ENCODE assay signal across 27 mouse cellular contexts in the genomic region with DNA sequence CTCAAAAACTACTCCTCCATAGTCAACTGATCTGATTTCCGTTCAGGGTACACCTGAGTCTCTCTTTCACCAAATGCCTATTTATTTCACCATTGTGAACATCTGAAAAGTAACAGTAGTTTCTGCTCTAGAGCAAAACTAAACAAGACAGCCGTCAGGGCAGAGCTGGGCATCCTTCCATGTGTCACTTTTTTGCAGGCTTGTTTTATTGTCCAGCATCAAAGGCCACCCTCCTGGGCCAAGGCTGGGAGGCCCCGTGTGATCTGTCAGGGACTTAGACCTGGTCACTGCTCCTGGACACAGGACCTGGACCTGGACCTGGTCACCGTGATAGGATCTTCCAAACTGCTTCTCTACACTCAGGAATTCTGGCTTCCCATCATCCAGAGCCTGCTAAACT. TPM values are rescaled to one million over a fixed set of nuclear protein-coding genes. Genes with fewer than 3 reads are reported as not detected.
DNase-seq lines count a peak whose midpoint lies in the region; ATAC-seq lines count a peak whose summit lies in the region.
"Had no signal": no experiment of that assay in that cellular context is flagged by ENCODE, and none has a peak within 500 bp of the region (broad histone marks: within the 10 kb centered on the region; RNA-seq: fewer than 3 reads in every experiment).

No protein-coding gene starts in this region.

- H3K36me3 ChIP-seq in forebrain, embryonic 10.5 days (replicated peaks): peaks cover 67% of the 10 kb centered on the region
- no peaks in the 10 kb centered on the region for H3K36me3 ChIP-seq in forebrain, embryonic 16.5 days (ENCODE audit: control insufficient read depth, insufficient read depth)
- H3K36me3 ChIP-seq in midbrain, embryonic 12.5 days: peaks cover 51% of the 10 kb centered on the region
- peaks cover 5% of the 10 kb centered on the region; the same call in 1 of the 2 replicates for H3K36me3 ChIP-seq in midbrain, embryonic 14.5 days (ENCODE audit: control insufficient read depth, insufficient read depth, low read length)
- H3K36me3 ChIP-seq: embryonic facial prominence, embryonic 13.5 days; G1E; heart, embryonic 10.5 days; heart, embryonic 13.5 days; hindbrain, embryonic 15.5 days had no signal

- no peak overlapping the region for H3K4me3 ChIP-seq in forebrain, embryonic 10.5 days
- H3K4me3 ChIP-seq in forebrain, embryonic 16.5 days (replicated peaks; ENCODE audit: low read length): no peak overlapping the region
- H3K4me3 ChIP-seq in midbrain, embryonic 12.5 days: no peak overlapping the region
- H3K4me3 ChIP-seq in midbrain, embryonic 14.5 days (replicated peaks; ENCODE audit: low read depth, low read length): no peak overlapping the region
- H3K4me3 ChIP-seq: embryonic facial prominence, embryonic 10.5 days; embryonic facial prominence, embryonic 13.5 days; erythroblast, embryonic 14.5 days; heart, adult 2 months; heart, embryonic 10.5 days; heart, embryonic 13.5 days; hindbrain, embryonic 12.5 days; hindbrain, embryonic 15.5 days had no signal

- peaks cover 68% of the 10 kb centered on the region for H3K27me3 ChIP-seq in forebrain, embryonic 10.5 days (ENCODE audit: poor library complexity, severe bottlenecking)
- H3K27me3 ChIP-seq in forebrain, embryonic 16.5 days (replicated peaks; ENCODE audit: control insufficient read depth, insufficient read depth, low read length): no peaks in the 10 kb centered on the region
- no peaks in the 10 kb centered on the region for H3K27me3 ChIP-seq in midbrain, embryonic 12.5 days
- H3K27me3 ChIP-seq in midbrain, embryonic 14.5 days (ENCODE audit: control insufficient read depth, insufficient read depth, low read length): no peaks in the 10 kb centered on the region
- H3K27me3 ChIP-seq: CH12.LX; embryonic facial prominence, embryonic 13.5 days; hindbrain, embryonic 12.5 days; hindbrain, embryonic 15.5 days; Patski had no signal

- peak; percentile 19 for DNase-seq in adrenal gland, adult 8-10 months
- DNase-seq in adrenal gland, postnatal 10 days: no peak
- DNase-seq in forebrain, embryonic 10.5 days (ENCODE audit: extremely low spot score, low spot score): no peak
- DNase-seq in heart, adult 11 months: peak; percentile 59
- no peak for DNase-seq in heart, postnatal 14 days
- no peak for DNase-seq in midbrain, embryonic 14.5 days
- DNase-seq: B cell, adult 2 months; cerebellum, adult 11-12 months; cerebellum, adult 8-10 months; cerebellum, postnatal 10 days; cerebellum, postnatal 36 days; gastrocnemius, postnatal 25 days; heart, adult 2 months; kidney, adult 2 months had no signal

- intact Hi-C loops in heart, postnatal 14 days (cut with DNase I): no loop called here

- no peak for ATAC-seq in forebrain, embryonic 16.5 days
- no peak for ATAC-seq in midbrain, embryonic 12.5 days (ENCODE audit: low FRiP score, low read depth)
- no peak for ATAC-seq in midbrain, embryonic 14.5 days (ENCODE audit: low FRiP score, low TSS enrichment)
- ATAC-seq: intestine, postnatal 0 days had no signal

- H3K9ac ChIP-seq in forebrain, embryonic 16.5 days (replicated peaks; ENCODE audit: low read depth, low read length): no peak overlapping the region
- no peak overlapping the region for H3K9ac ChIP-seq in midbrain, embryonic 12.5 days (replicated peaks)
- no peak overlapping the region for H3K9ac ChIP-seq in midbrain, embryonic 14.5 days (replicated peaks; ENCODE audit: low read length)
- H3K9ac ChIP-seq: embryonic facial prominence, embryonic 13.5 days; heart, embryonic 13.5 days; hindbrain, embryonic 12.5 days had no signal

- 71% methylated on average over 4 of the region's 4 CpGs for WGBS in forebrain, embryonic 10.5 days
- WGBS in forebrain, embryonic 16.5 days: 50% methylated on average over 4 of the region's 4 CpGs
- 77% methylated on average over 4 of the region's 4 CpGs for WGBS in midbrain, embryonic 12.5 days
- 71% methylated on average over 4 of the region's 4 CpGs for WGBS in midbrain, embryonic 14.5 days

- peak overlapping the region; percentile 48; the same call in 1 of the 2 replicates for H3K27ac ChIP-seq in forebrain, embryonic 10.5 days
- H3K27ac ChIP-seq in forebrain, embryonic 16.5 days (ENCODE audit: low read length): no peak overlapping the region
- peak overlapping the region; percentile 50; the same call in 1 of the 2 replicates for H3K27ac ChIP-seq in midbrain, embryonic 12.5 days (replicated peaks)
- H3K27ac ChIP-seq in midbrain, embryonic 14.5 days (replicated peaks; ENCODE audit: low read depth, low read length): no peak overlapping the region
- H3K27ac ChIP-seq: embryonic facial prominence, embryonic 13.5 days; heart, adult 2 months; heart, embryonic 10.5 days; heart, embryonic 13.5 days; hindbrain, embryonic 12.5 days; hindbrain, embryonic 15.5 days had no signal

- no peak overlapping the region for H3K4me2 ChIP-seq in forebrain, embryonic 16.5 days (ENCODE audit: low read length)
- H3K4me2 ChIP-seq in midbrain, embryonic 12.5 days (replicated peaks): no peak overlapping the region
- H3K4me2 ChIP-seq in midbrain, embryonic 14.5 days (ENCODE audit: low read length): no peak overlapping the region
- H3K4me2 ChIP-seq: embryonic facial prominence, embryonic 13.5 days; heart, embryonic 13.5 days had no signal

- H3K4me1 ChIP-seq in forebrain, embryonic 10.5 days: peaks cover 28% of the 10 kb centered on the region
- peaks cover 10% of the 10 kb centered on the region for H3K4me1 ChIP-seq in forebrain, embryonic 16.5 days (replicated peaks; ENCODE audit: control insufficient read depth, insufficient read depth, low read length)
- H3K4me1 ChIP-seq in midbrain, embryonic 12.5 days: peaks cover 15% of the 10 kb centered on the region
- peaks cover 7% of the 10 kb centered on the region; the same call in 1 of the 2 replicates for H3K4me1 ChIP-seq in midbrain, embryonic 14.5 days (ENCODE audit: control insufficient read depth, insufficient read depth, low read length)
- H3K4me1 ChIP-seq: heart, embryonic 10.5 days; heart, embryonic 13.5 days had no signal

- no peaks in the 10 kb centered on the region for H3K9me3 ChIP-seq in forebrain, embryonic 10.5 days
- no peaks in the 10 kb centered on the region for H3K9me3 ChIP-seq in forebrain, embryonic 16.5 days (ENCODE audit: control insufficient read depth, low read length)
- H3K9me3 ChIP-seq in midbrain, embryonic 12.5 days: no peaks in the 10 kb centered on the region
- H3K9me3 ChIP-seq in midbrain, embryonic 14.5 days (ENCODE audit: control insufficient read depth, low read length): no peaks in the 10 kb centered on the region
- H3K9me3 ChIP-seq: embryonic facial prominence, embryonic 10.5 days; embryonic facial prominence, embryonic 13.5 days; G1E; heart, embryonic 10.5 days; heart, embryonic 13.5 days; hindbrain, embryonic 12.5 days; hindbrain, embryonic 15.5 days had no signal

RNA-seq across cellular contexts. Expression of a gene that starts 45.5 kb away (rescaled TPM):
- total RNA-seq in adrenal gland, adult 8-10 months (2022): 10 to 100 TPM; 28.9 to 43.8 (median 33.8) TPM
- 10 to 100 TPM; 26.6 to 31.8 TPM for total RNA-seq in adrenal gland, postnatal 10 days (2021)
- polyA plus RNA-seq in forebrain, embryonic 10.5 days (2016; fragmentation: Nextera tagmentation; extraction: Ambion mirVana): 25.3 and 27.8 TPM in 2 replicates
- polyA plus RNA-seq in forebrain, embryonic 16.5 days (2015; fragmentation: Nextera tagmentation; extraction: Ambion mirVana): 46.7 and 48.4 TPM in 2 replicates
- 10 to 100 TPM; 25.4 to 26.4 TPM for total RNA-seq in heart, postnatal 14 days (2021)
- 37.2 and 37.6 TPM in 2 replicates for polyA plus RNA-seq in midbrain, embryonic 12.5 days (2016; fragmentation: Nextera tagmentation; extraction: Ambion mirVana)
- polyA plus RNA-seq in midbrain, embryonic 14.5 days (2014; fragmentation: Nextera tagmentation; extraction: Ambion mirVana): 44.7 and 48.5 TPM in 2 replicates

Comparison
In these comparisons a context has a peak if more than half of its experiments do, and no peak if none do; other contexts are left out.
1. DNase-seq: peak in adrenal gland, adult 8-10 months (single experiment) and heart, adult 11 months (single experiment); none in adrenal gland, postnatal 10 days (single experiment), forebrain, embryonic 10.5 days (single experiment), heart, postnatal 14 days (0 of 2) and midbrain, embryonic 14.5 days (single experiment).
2. H3K27ac ChIP-seq: peak in forebrain, embryonic 10.5 days (single experiment) and midbrain, embryonic 12.5 days (single experiment); none in forebrain, embryonic 16.5 days (single experiment) and midbrain, embryonic 14.5 days (single experiment).